Mouse (Mus musculus) brain, embryonic 18.5 days (tissue): ENCODE results near the gene Xpo5.
A peak's percentile ranks its signal among the peaks of the same experiment; 100 is the strongest.

Experiments used
- DNase-seq: peaks from one replicate; pipeline ENCODE4 v3.0.0-alpha.2; 2012; ENCODE audit warnings: low read depth, low spot score

Gene Xpo5

GRCm38 (mm10) chr17:46201151-46201550, 1.4 kb upstream of the Xpo5 start:
- no peak for DNase-seq

GRCm38 (mm10) chr17:46203078-46203477, 496 bp downstream of the Xpo5 start:
- DNase-seq = no peak

GRCm38 (mm10) chr17:46206676-46207075, 4.1 kb downstream of the Xpo5 start:
- no peak for DNase-seq

GRCm38 (mm10) chr17:46210550-46210949, 8.0 kb downstream of the Xpo5 start:
- no peak for DNase-seq

GRCm38 (mm10) chr17:46221601-46222000, 19.0 kb downstream of the Xpo5 start:
- DNase-seq = no peak

GRCm38 (mm10) chr17:46227576-46227975, 25.0 kb downstream of the Xpo5 start:
- DNase-seq = no peak

- DNase-seq = no peak
Observed at GRCm38 (mm10) chr17:46236067-46236466, 33.5 kb downstream of the Xpo5 start.

GRCm38 (mm10) chr17:46237079-46237478, 34.5 kb downstream of the Xpo5 start:
- DNase-seq = no peak

GRCm38 (mm10) chr17:46237480-46237879, 34.9 kb downstream of the Xpo5 start:
- DNase-seq = no peak

- DNase-seq = no peak
Observed at GRCm38 (mm10) chr17:46239516-46240114, 37.0 kb downstream of the Xpo5 start.

GRCm38 (mm10) chr17:46241471-46241870, 38.9 kb downstream of the Xpo5 start:
- DNase-seq = no peak

GRCm38 (mm10) chr17:46242274-46242673, 39.7 kb downstream of the Xpo5 start:
- DNase-seq = no peak

- DNase-seq = no peak
Observed at GRCm38 (mm10) chr17:46242993-46243392, 40.4 kb downstream of the Xpo5 start.

GRCm38 (mm10) chr17:46243624-46244023, 41.0 kb downstream of the Xpo5 start:
- DNase-seq = no peak

- no peak for DNase-seq
Observed at GRCm38 (mm10) chr17:46244579-46244978, 42.0 kb downstream of the Xpo5 start.

GRCm38 (mm10) chr17:46247512-46248188, 45.1 kb downstream of the Xpo5 start, which contains the start of the genes Polr1c and Yipf3:
TSS of gene Polr1c (minus strand) at chr17:46248054.
TSS of gene Yipf3 (plus strand) at chr17:46248080.
- DNase-seq = peak; percentile 85

- no peak for DNase-seq
Observed at GRCm38 (mm10) chr17:46248189-46248522, 45.6 kb downstream of the Xpo5 start.

- no peak for DNase-seq
Observed at GRCm38 (mm10) chr17:46251174-46251573, 48.6 kb downstream of the Xpo5 start.

- no peak for DNase-seq
Observed at GRCm38 (mm10) chr17:46252571-46253451, 50.2 kb downstream of the Xpo5 start.

GRCm38 (mm10) chr17:46253452-46254084, 51.0 kb downstream of the Xpo5 start, which contains the start of gene Lrrc73:
TSS of gene Lrrc73 (plus strand) at chr17:46253531.
- DNase-seq = peak; percentile 74

- no peak for DNase-seq
Observed at GRCm38 (mm10) chr17:46254106-46254505, 51.5 kb downstream of the Xpo5 start.

GRCm38 (mm10) chr17:46255147-46255546, 52.6 kb downstream of the Xpo5 start:
- no peak for DNase-seq
